Mouse (Mus musculus): Measurements from ENCODE around the gene Hist1h3f. TPM values are rescaled to one million over a fixed set of nuclear protein-coding genes. Genes with fewer than 3 reads are reported as not detected.
A peak's percentile ranks its signal among the peaks of the same experiment; 100 is the strongest.

Hist1h3f gene
- polyA plus RNA-seq, 1 experiment from 2014 or later, result 0.62 TPM

- Histone ChIP-seq H3K9me3 (replicated peaks; ENCODE audit: control insufficient read depth, low read length) (no peaks in the 10 kb centered on the region), H3K4me1 (ENCODE audit: control insufficient read depth, insufficient read depth, low read length) (peaks cover 9% of the 10 kb centered on the region), H3K4me3 (ENCODE audit: low read depth, low read length) (no peak overlapping the region), H3K36me3 (ENCODE audit: control insufficient read depth, insufficient read depth, low read length) (no peaks in the 10 kb centered on the region), H3K27ac (ENCODE audit: low read depth, low read length) (no peak overlapping the region), H3K27me3 (replicated peaks; ENCODE audit: control insufficient read depth, insufficient read depth, low read length) (no peaks in the 10 kb centered on the region), H3K4me2 (ENCODE audit: low read length) (no peak overlapping the region), H3K9ac (ENCODE audit: low read length) (no peak overlapping the region)
- DNase-seq (ENCODE audit: low spot score) (no peak), ATAC-seq (no peak)
- 37% methylated on average over 4 of the region's 4 CpGs for WGBS
These were observed 40.9 kb upstream of the Hist1h3f start for GRCm38 (mm10) chr13:23502916-23503315.

GRCm38 (mm10) chr13:23503797-23504196, 40.1 kb upstream of the Hist1h3f start:
- H3K9me3 ChIP-seq (replicated peaks; ENCODE audit: control insufficient read depth, low read length), result no peaks in the 10 kb centered on the region
- H3K36me3 ChIP-seq (ENCODE audit: control insufficient read depth, insufficient read depth, low read length), result no peaks in the 10 kb centered on the region
- H3K27ac ChIP-seq (ENCODE audit: low read depth, low read length), result no peak overlapping the region
- H3K4me2 ChIP-seq (ENCODE audit: low read length), result no peak overlapping the region
- no peak overlapping the region for H3K4me3 ChIP-seq (ENCODE audit: low read depth, low read length)
- peak; percentile 80 for DNase-seq (ENCODE audit: low spot score)
- peak; percentile 70; the same call in 1 of the 2 replicates for ATAC-seq
- no peaks in the 10 kb centered on the region for H3K27me3 ChIP-seq (replicated peaks; ENCODE audit: control insufficient read depth, insufficient read depth, low read length)
- under 1% methylated on average over 9 of the region's 9 CpGs for whole genome bisulfite sequencing
- no peak overlapping the region for H3K9ac ChIP-seq (ENCODE audit: low read length)
- H3K4me1 ChIP-seq (ENCODE audit: control insufficient read depth, insufficient read depth, low read length), result peaks cover 9% of the 10 kb centered on the region

- H3K27ac ChIP-seq (ENCODE audit: low read depth, low read length), result no peak overlapping the region
- ATAC-seq, result no peak
These were observed 38.0 kb upstream of the Hist1h3f start for GRCm38 (mm10) chr13:23505662-23506345.

GRCm38 (mm10) chr13:23506351-23506750, 37.5 kb upstream of the Hist1h3f start:
- Histone ChIP-seq H3K36me3 (ENCODE audit: control insufficient read depth, insufficient read depth, low read length) (no peaks in the 10 kb centered on the region), H3K27me3 (replicated peaks; ENCODE audit: control insufficient read depth, insufficient read depth, low read length) (no peaks in the 10 kb centered on the region), H3K4me2 (ENCODE audit: low read length) (peak overlapping the region; percentile 35), H3K9me3 (replicated peaks; ENCODE audit: control insufficient read depth, low read length) (no peaks in the 10 kb centered on the region), H3K4me3 (ENCODE audit: low read depth, low read length) (0 out of 2 replicates have a peak overlapping the region, but pooled peaks have one; percentile 1), H3K27ac (ENCODE audit: low read depth, low read length) (no peak overlapping the region), H3K4me1 (ENCODE audit: control insufficient read depth, insufficient read depth, low read length) (peaks cover 9% of the 10 kb centered on the region), H3K9ac (ENCODE audit: low read length) (no peak overlapping the region)
- ATAC-seq, result no peak
- 6% methylated on average over 13 of the region's 13 CpGs for WGBS
- DNase-seq (ENCODE audit: low spot score), result peak; percentile 46

More at GRCm38 (mm10) chr13:23505662-23506345, 38.0 kb upstream of the Hist1h3f start:
- Histone ChIP-seq H3K36me3 (ENCODE audit: control insufficient read depth, insufficient read depth, low read length) (no peaks in the 10 kb centered on the region), H3K4me2 (ENCODE audit: low read length) (peak overlapping the region; percentile 35), H3K4me1 (ENCODE audit: control insufficient read depth, insufficient read depth, low read length) (peaks cover 9% of the 10 kb centered on the region), H3K4me3 (ENCODE audit: low read depth, low read length) (0 out of 2 replicates have a peak overlapping the region, but pooled peaks have one; percentile 1), H3K27me3 (replicated peaks; ENCODE audit: control insufficient read depth, insufficient read depth, low read length) (no peaks in the 10 kb centered on the region), H3K9ac (ENCODE audit: low read length) (no peak overlapping the region), H3K9me3 (replicated peaks; ENCODE audit: control insufficient read depth, low read length) (no peaks in the 10 kb centered on the region)
- 6% methylated on average over 14 of the region's 14 CpGs for WGBS
- DNase-seq (ENCODE audit: low spot score), result no peak

- H3K9me3 ChIP-seq (replicated peaks; ENCODE audit: control insufficient read depth, low read length), result no peaks in the 10 kb centered on the region
- no peaks in the 10 kb centered on the region for H3K27me3 ChIP-seq (replicated peaks; ENCODE audit: control insufficient read depth, insufficient read depth, low read length)
- no peak overlapping the region for H3K4me2 ChIP-seq (ENCODE audit: low read length)
- DNase-seq (ENCODE audit: low spot score) (no peak), ATAC-seq (no peak)
- no peak overlapping the region for H3K4me3 ChIP-seq (ENCODE audit: low read depth, low read length)
- no peak overlapping the region for H3K27ac ChIP-seq (ENCODE audit: low read depth, low read length)
- 22% methylated on average over 14 of the region's 14 CpGs for WGBS
- peaks cover 9% of the 10 kb centered on the region for H3K4me1 ChIP-seq (ENCODE audit: control insufficient read depth, insufficient read depth, low read length)
- no peak overlapping the region for H3K9ac ChIP-seq (ENCODE audit: low read length)
- H3K36me3 ChIP-seq (ENCODE audit: control insufficient read depth, insufficient read depth, low read length), result no peaks in the 10 kb centered on the region
These were observed 36.9 kb upstream of the Hist1h3f start for GRCm38 (mm10) chr13:23506819-23507515.

- Histone ChIP-seq H3K36me3 (ENCODE audit: control insufficient read depth, insufficient read depth, low read length) (no peaks in the 10 kb centered on the region), H3K9me3 (replicated peaks; ENCODE audit: control insufficient read depth, low read length) (no peaks in the 10 kb centered on the region), H3K27me3 (replicated peaks; ENCODE audit: control insufficient read depth, insufficient read depth, low read length) (no peaks in the 10 kb centered on the region), H3K4me2 (ENCODE audit: low read length) (no peak overlapping the region), H3K27ac (ENCODE audit: low read depth, low read length) (no peak overlapping the region), H3K4me3 (ENCODE audit: low read depth, low read length) (no peak overlapping the region), H3K4me1 (ENCODE audit: control insufficient read depth, insufficient read depth, low read length) (peaks cover 8% of the 10 kb centered on the region), H3K9ac (ENCODE audit: low read length) (no peak overlapping the region)
- ATAC-seq, result no peak
- 33% methylated on average over 1 of the region's 1 CpGs for WGBS
- no peak for DNase-seq (ENCODE audit: low spot score)
These were observed 33.7 kb upstream of the Hist1h3f start for GRCm38 (mm10) chr13:23510127-23510526.

GRCm38 (mm10) chr13:23513517-23513916, 30.3 kb upstream of the Hist1h3f start:
- Histone ChIP-seq H3K4me1 (ENCODE audit: control insufficient read depth, insufficient read depth, low read length) (no peaks in the 10 kb centered on the region), H3K4me3 (ENCODE audit: low read depth, low read length) (no peak overlapping the region), H3K27me3 (replicated peaks; ENCODE audit: control insufficient read depth, insufficient read depth, low read length) (no peaks in the 10 kb centered on the region), H3K4me2 (ENCODE audit: low read length) (no peak overlapping the region), H3K9ac (ENCODE audit: low read length) (no peak overlapping the region), H3K9me3 (replicated peaks; ENCODE audit: control insufficient read depth, low read length) (no peaks in the 10 kb centered on the region), H3K36me3 (ENCODE audit: control insufficient read depth, insufficient read depth, low read length) (no peaks in the 10 kb centered on the region), H3K27ac (ENCODE audit: low read depth, low read length) (no peak overlapping the region)
- DNase-seq (ENCODE audit: low spot score) (no peak), ATAC-seq (no peak)
- 89% methylated on average over 1 of the region's 1 CpGs for WGBS

- H3K4me1 ChIP-seq (ENCODE audit: control insufficient read depth, insufficient read depth, low read length), result no peaks in the 10 kb centered on the region
- ATAC-seq (no peak), DNase-seq (ENCODE audit: low spot score) (no peak)
- WGBS, result 77% methylated on average over 5 of the region's 5 CpGs
- no peak overlapping the region for H3K9ac ChIP-seq (ENCODE audit: low read length)
- no peak overlapping the region for H3K4me2 ChIP-seq (ENCODE audit: low read length)
- H3K27me3 ChIP-seq (replicated peaks; ENCODE audit: control insufficient read depth, insufficient read depth, low read length), result no peaks in the 10 kb centered on the region
- H3K27ac ChIP-seq (ENCODE audit: low read depth, low read length), result no peak overlapping the region
- no peak overlapping the region for H3K4me3 ChIP-seq (ENCODE audit: low read depth, low read length)
- H3K9me3 ChIP-seq (replicated peaks; ENCODE audit: control insufficient read depth, low read length), result no peaks in the 10 kb centered on the region
- no peaks in the 10 kb centered on the region for H3K36me3 ChIP-seq (ENCODE audit: control insufficient read depth, insufficient read depth, low read length)
These were observed 28.6 kb upstream of the Hist1h3f start for GRCm38 (mm10) chr13:23515281-23515680.

Data from forebrain, embryonic 14.5 days (tissue).